Mouse (Mus musculus) small intestine, adult 2 months (tissue): ENCODE results near the gene Zfp683. TPM values are rescaled to one million over a fixed set of nuclear protein-coding genes. Genes with fewer than 3 reads are reported as not detected.

Experiments
- H3K27ac ChIP-seq: fragments of 200-500 bp; 2 replicates; pipeline ENCODE4 v1.5.1; 2012; ENCODE audit warnings: low read depth, low read length, control low read depth, inconsistent platforms; ENCODE audit not compliant: insufficient read depth
- H3K27me3 ChIP-seq: fragments of 200-500 bp; 2 replicates; pipeline ENCODE4 v1.6.1; 2012; ENCODE audit warnings: mild to moderate bottlenecking, moderate library complexity, low read length, inconsistent platforms; ENCODE audit not compliant: control insufficient read depth, insufficient read depth
- H3K36me3 ChIP-seq: fragments of 200-500 bp; 2 replicates; pipeline ENCODE4 v1.6.1; 2012; ENCODE audit warnings: mild to moderate bottlenecking, low read length, control low read depth, inconsistent platforms; ENCODE audit not compliant: control insufficient read depth, insufficient read depth
- H3K4me1 ChIP-seq: fragments of 200-500 bp; 2 replicates; pipeline ENCODE4 v1.6.1; 2012; ENCODE audit warnings: low read length, inconsistent platforms, mixed read lengths; ENCODE audit not compliant: control insufficient read depth, insufficient read depth, insufficient read length
- H3K4me3 ChIP-seq: fragments of 200-500 bp; 2 replicates; pipeline ENCODE4 v1.5.1; 2012; ENCODE audit warnings: low read depth, mild to moderate bottlenecking, control low read depth, inconsistent platforms, low read length, moderate library complexity
- CTCF ChIP-seq: fragments of 200-500 bp; IDR thresholded peaks from 2 replicates; pipeline ENCODE4 v1.5.1; 2012; ENCODE audit warnings: low read depth, mild to moderate bottlenecking, control low read depth, inconsistent platforms, low read length, moderate library complexity, mixed read lengths; ENCODE audit not compliant: insufficient replicate concordance, insufficient read length; ENCODE audit errors: extremely low read depth
- POLR2A ChIP-seq: fragments of 200-500 bp; IDR thresholded peaks from 2 replicates; pipeline ENCODE4 v1.6.1; 2012; ENCODE audit warnings: low read depth, mild to moderate bottlenecking, control low read depth, inconsistent platforms, low read length, moderate library complexity
- WGBS: fragments of 180-500 bp; shearing (Covaris S2); methylation state at CpG from one replicate; pipeline ENCODE4 v1.1.7; 2018; 5-methylcytosine and 5-hydroxymethylcytosine counted together
- polyA plus RNA-seq: library from polyadenylated mRNA; depleted of rRNA; stranded (reverse); fragments of >200 nt; gene quantifications from 2 replicates; pipeline ENCODE4 v1.2.3, GENCODE M21; 2012

Zfp683 gene
- polyA plus RNA-seq, 1 experiment, result 1.3 TPM

DNA sequence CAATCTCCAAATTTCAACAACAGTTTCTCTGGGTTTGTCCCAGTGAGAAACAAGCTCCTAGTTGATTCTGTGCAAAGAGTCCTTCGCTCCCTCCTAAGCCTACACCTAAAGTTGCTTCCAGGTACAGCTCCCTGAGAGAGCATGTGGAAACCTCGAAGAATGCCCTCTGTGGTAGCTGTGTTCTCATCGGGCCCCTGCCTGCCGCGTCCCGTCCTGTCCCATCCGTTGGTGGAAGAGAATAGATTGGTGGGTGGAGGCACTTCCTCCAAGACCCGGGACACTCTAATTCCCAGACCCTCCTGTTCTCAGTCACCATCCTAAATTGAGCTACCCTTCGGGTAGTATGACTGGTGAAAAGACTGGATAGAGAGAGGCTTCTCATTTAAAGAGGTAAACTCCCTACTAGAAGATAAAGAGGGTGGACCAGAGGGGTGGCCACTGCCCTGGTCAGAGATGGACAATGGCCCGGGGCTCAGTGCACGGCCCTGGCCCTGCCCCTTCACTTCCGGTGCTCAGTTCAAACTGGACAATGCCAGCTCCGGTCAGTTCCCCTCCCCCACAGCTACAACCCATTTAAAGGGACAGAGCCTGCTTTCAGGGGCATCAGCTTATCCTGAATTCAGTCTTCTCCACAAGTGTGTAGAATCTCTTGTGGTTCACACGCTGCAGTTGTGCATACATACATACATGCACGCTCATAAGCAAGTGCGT, 33.8 kb upstream of the Zfp683 start:
- Histone ChIP-seq H3K36me3 (no peaks in the 10 kb centered on the region), H3K27ac (no peak overlapping the region), H3K4me1 (peaks cover 1% of the 10 kb centered on the region; the same call in 1 of the 2 replicates), H3K27me3 (peaks cover 40% of the 10 kb centered on the region), H3K4me3 (no peak overlapping the region)
- TF ChIP-seq CTCF (no peak), POLR2A (no peak)
- WGBS, result 5% methylated on average over 16 of the region's 16 CpGs

- no peak for TF ChIP-seq CTCF
- no peak for TF ChIP-seq POLR2A
- H3K4me1 ChIP-seq, result peaks cover 1% of the 10 kb centered on the region; the same call in 1 of the 2 replicates
- peaks cover 40% of the 10 kb centered on the region for H3K27me3 ChIP-seq
- no peaks in the 10 kb centered on the region for H3K36me3 ChIP-seq
- H3K4me3 ChIP-seq, result no peak overlapping the region
- no peak overlapping the region for H3K27ac ChIP-seq
- WGBS, result 5% methylated on average over 11 of the region's 11 CpGs
Measured at GRCm38 (mm10) chr4:134020621-134021020, 33.0 kb upstream of the Zfp683 start.

DNA sequence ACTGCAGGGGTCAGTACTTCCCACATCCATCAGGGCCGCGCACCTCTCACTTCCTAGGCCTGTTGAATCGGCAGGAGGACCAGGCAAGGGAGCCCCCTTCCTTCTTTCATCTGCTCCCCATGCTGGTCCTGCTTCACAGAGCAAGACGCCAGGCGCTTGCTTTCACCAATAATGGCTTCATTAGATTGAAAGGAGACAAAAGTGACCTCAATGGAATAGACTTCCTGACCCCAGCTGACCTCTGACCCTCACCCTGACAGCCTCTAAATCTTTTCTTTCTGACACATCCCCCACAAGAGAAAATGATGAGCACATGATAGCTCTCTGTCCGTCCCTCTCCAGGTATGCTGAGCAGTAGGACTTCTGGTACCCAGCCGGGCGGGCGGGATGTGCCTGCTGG, 27.8 kb upstream of the Zfp683 start:
- H3K4me3 ChIP-seq, result no peak overlapping the region
- peaks cover under 1% of the 10 kb centered on the region; the same call in 1 of the 2 replicates for H3K27me3 ChIP-seq
- no peaks in the 10 kb centered on the region for H3K36me3 ChIP-seq
- TF ChIP-seq POLR2A (no peak), CTCF (no peak)
- no peak overlapping the region for H3K27ac ChIP-seq
- WGBS, result 68% methylated on average over 9 of the region's 9 CpGs
- no peaks in the 10 kb centered on the region for H3K4me1 ChIP-seq

DNA sequence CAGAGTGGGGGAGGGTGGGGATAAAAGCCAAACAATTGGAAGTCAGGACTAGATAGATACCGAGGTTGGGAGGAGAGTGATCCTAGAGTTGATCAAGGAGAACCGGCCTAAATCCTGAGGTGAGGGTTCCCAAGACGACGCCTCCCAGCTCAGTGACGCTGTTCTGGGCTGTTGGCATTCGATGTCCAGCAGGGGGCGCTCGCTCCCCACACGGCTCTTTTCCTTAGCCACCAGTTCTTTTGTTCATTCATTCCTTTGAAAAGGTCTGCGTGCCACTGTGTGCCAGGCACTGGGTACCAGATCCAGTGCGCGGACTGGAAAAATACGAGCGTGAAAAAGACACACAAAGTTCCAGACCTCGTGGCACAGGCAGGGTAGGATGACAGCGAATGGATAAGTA, 17.7 kb upstream of the Zfp683 start:
- H3K4me3 ChIP-seq, result no peak overlapping the region
- TF ChIP-seq POLR2A, result no peak
- TF ChIP-seq CTCF, result peak; percentile 97
- WGBS, result 6% methylated on average over 16 of the region's 16 CpGs
- H3K4me1 ChIP-seq, result peaks cover 2% of the 10 kb centered on the region; the same call in 1 of the 2 replicates
- no peaks in the 10 kb centered on the region for H3K27me3 ChIP-seq
- no peak overlapping the region for H3K27ac ChIP-seq
- H3K36me3 ChIP-seq, result no peaks in the 10 kb centered on the region

DNA sequence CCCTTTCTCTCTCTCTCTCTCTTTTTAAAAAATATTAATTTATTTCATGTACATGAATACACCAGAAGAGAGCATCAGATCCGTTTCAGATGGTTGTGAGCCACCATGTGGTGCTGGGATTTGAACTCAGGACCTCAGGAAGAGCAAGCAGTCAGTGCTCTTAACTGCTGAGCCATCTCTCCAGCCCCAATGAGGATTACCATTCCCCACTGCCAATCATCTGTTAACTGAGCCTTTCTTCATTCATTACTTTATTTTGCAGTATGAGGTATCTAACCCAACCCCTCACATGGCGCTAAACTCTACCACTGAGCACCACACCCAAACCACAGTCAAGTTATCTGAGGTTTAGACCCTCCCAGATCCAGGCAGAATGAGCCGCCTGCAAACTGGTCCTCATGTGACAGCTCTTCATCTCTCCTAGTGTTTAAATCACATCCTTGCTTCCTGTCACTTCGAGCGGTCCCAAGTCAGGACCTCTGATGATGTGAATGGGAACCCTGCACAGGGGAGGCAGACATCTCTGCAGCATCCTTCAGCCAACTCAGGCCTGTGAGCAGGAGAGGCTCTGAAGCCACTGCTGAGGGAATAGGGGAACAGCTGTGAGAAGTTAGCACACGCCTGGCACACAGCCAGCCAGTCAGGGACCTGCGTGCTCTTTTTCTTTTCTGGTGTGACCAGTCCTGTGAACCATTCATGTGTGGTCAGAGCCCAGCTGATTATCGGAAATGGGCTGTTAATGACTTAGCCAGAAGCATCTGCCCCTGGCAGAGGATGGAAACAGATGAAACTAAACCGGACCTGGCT, 12.1 kb upstream of the Zfp683 start:
- no peaks in the 10 kb centered on the region for H3K36me3 ChIP-seq
- WGBS, result 32% methylated on average over 9 of the region's 9 CpGs
- H3K4me1 ChIP-seq, result no peaks in the 10 kb centered on the region
- H3K27ac ChIP-seq, result no peak overlapping the region
- TF ChIP-seq POLR2A, result no peak
- no peak for TF ChIP-seq CTCF
- no peak overlapping the region for H3K4me3 ChIP-seq
- H3K27me3 ChIP-seq, result no peaks in the 10 kb centered on the region

DNA sequence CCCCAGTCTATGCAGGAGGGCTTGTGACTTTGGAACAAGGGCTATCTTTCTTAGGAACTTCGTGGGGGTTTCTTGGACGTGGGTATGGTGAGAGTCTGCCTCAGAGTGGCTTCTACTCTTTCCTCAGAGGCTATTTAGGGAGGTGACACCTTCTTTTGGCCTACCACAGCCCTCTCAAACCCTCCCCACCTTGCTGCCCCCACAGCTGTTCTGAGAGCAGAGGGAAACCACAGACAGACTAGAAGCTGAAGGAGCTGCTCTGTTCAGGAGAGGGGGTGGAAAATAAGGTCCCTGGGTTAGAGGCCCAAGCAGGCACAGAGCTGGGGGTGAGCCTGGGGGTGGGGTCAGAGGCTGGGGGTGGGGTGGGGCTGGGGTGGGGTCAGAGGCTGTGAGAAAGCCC, 10.6 kb upstream of the Zfp683 start:
- Histone ChIP-seq H3K27me3 (no peaks in the 10 kb centered on the region), H3K27ac (no peak overlapping the region; the same call in 1 of the 2 replicates), H3K4me1 (no peaks in the 10 kb centered on the region), H3K4me3 (no peak overlapping the region), H3K36me3 (no peaks in the 10 kb centered on the region)
- WGBS, result 32% methylated on average over 2 of the region's 2 CpGs
- no peak for TF ChIP-seq POLR2A
- no peak for TF ChIP-seq CTCF

- TF ChIP-seq POLR2A (no peak), CTCF (no peak)
- H3K4me1 ChIP-seq, result 0 out of 2 replicates have a peak, but pooled peaks cover 2% of the 10 kb centered on the region
- no peak overlapping the region for H3K4me3 ChIP-seq
- WGBS, result 75% methylated on average over 5 of the region's 5 CpGs
- no peaks in the 10 kb centered on the region for H3K27me3 ChIP-seq
- H3K36me3 ChIP-seq, result no peaks in the 10 kb centered on the region
- no peak overlapping the region for H3K27ac ChIP-seq
Measured at GRCm38 (mm10) chr4:134047648-134048047, 6.0 kb upstream of the Zfp683 start.
